Mouse (Mus musculus): ENCODE results near the gene Mn1. TPM values are rescaled to one million over a fixed set of nuclear protein-coding genes. Genes with fewer than 3 reads are reported as not detected.

Gene Mn1
- polyA plus RNA-seq (2015; fragmentation: Nextera tagmentation; extraction: Ambion mirVana) = 2.8 and 3.1 TPM in 2 replicates

DNA sequence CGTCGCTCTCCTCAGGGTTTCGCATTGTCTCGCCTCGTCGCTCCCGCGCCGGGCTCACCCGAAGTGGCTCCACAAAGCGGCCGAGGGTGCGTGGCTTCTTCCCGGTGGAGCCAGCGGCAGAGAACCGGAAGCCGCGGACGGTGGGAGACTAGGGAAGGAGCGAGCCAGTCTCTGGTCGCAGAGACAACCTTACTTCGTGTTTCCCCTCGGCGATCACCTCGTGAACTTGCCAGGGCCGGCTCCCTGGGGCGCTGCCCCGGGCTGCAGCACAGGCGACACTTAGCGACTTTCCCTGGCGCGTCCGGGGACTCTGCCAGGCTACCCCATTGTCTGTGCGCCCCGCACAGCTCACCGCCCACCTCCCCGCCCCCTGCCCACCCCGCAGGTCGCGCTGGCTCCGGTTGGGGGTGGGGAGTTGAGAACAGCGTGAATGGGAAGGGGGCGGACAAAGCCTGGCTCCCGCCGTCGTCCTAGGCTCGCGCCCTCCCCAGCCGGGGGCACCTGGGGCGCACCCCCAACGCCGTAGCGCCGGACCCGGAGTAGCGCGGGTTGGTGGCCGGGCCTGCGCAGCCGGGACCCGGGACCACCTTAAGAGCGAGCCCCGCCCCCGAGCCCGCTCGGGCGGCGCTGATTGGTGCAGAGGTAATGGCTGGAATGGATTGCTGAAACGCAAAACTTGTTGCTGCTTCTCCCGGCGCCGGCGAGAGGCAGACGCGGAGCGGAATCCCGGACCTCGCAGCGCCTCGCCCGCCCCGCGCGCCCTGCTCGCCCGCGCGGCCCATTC is at the start of gene Mn1:
Gene Mn1, plus strand, starts transcription at position 772 of the 784 bp plus-strand sequence.
- H3K36me3 ChIP-seq (ENCODE audit: control insufficient read depth, insufficient read depth) = no peaks in the 10 kb centered on the region
- peak within 1 kb of the TSS; percentile 62 for H3K9ac ChIP-seq (ENCODE audit: low read depth, low read length)
- peak; percentile 70 for ATAC-seq
- H3K27me3 ChIP-seq (replicated peaks; ENCODE audit: control insufficient read depth, insufficient read depth, low read length) = peaks cover 62% of the 10 kb centered on the region
- no peaks in the 10 kb centered on the region for H3K4me1 ChIP-seq (replicated peaks; ENCODE audit: control insufficient read depth, insufficient read depth, low read length)
- peak within 1 kb of the TSS; percentile 59 for H3K4me3 ChIP-seq (ENCODE audit: low read depth, low read length)
- no peaks in the 10 kb centered on the region for H3K9me3 ChIP-seq (ENCODE audit: control insufficient read depth)
- peak within 1 kb of the TSS; percentile 93 for H3K4me2 ChIP-seq (replicated peaks; ENCODE audit: low read depth)
- WGBS = under 1% methylated on average over 86 of the region's 88 CpGs
- peak; percentile 36 for TF ChIP-seq CTCF (IDR thresholded peaks at IDR 0.05; ENCODE audit: low read depth)
- H3K27ac ChIP-seq (ENCODE audit: low read depth, low read length) = 0 out of 2 replicates have a peak within 1 kb of the TSS, but pooled peaks have one; percentile 28

DNA sequence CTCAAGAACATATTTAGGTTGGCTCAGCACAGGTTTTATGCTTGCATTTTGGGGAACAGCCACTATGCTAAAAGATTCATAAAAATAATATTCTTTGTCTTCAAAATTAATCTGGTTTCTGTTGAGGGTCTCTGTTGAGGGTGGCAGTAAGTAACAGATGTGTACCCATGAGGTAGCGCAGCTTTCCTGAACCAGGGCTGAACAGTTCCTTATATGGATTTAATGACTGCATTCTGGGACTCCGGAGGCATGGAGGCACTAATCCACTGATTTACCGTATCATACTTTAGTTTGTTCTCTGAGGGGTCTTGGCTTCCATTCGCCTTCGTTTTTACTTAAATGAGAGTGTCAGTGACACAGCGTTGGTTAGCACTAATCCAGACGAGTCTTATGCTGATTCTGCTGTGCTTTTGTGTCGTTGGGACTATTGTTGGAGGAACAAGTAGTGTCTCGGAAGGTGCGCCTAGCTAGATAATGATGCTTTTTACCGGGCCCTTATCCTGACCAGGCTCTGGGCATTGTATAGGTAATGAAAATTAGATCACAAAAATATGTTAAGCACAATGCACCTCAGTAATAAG is 49.1 kb upstream of the Mn1 start:
- Histone ChIP-seq H3K9me3 (ENCODE audit: control insufficient read depth) (no peaks in the 10 kb centered on the region), H3K27ac (ENCODE audit: low read depth, low read length) (no peak overlapping the region), H3K4me1 (replicated peaks; ENCODE audit: control insufficient read depth, insufficient read depth, low read length) (peaks cover 4% of the 10 kb centered on the region; the same call in 1 of the 2 replicates), H3K9ac (ENCODE audit: low read depth, low read length) (no peak overlapping the region), H3K4me2 (replicated peaks; ENCODE audit: low read depth) (no peak overlapping the region), H3K4me3 (ENCODE audit: low read depth, low read length) (no peak overlapping the region), H3K27me3 (replicated peaks; ENCODE audit: control insufficient read depth, insufficient read depth, low read length) (no peaks in the 10 kb centered on the region), H3K36me3 (ENCODE audit: control insufficient read depth, insufficient read depth) (peaks cover 43% of the 10 kb centered on the region)
- 90% methylated on average over 11 of the region's 11 CpGs for WGBS
- no peak for TF ChIP-seq CTCF (IDR thresholded peaks at IDR 0.05; ENCODE audit: low read depth)
- ATAC-seq = no peak

DNA sequence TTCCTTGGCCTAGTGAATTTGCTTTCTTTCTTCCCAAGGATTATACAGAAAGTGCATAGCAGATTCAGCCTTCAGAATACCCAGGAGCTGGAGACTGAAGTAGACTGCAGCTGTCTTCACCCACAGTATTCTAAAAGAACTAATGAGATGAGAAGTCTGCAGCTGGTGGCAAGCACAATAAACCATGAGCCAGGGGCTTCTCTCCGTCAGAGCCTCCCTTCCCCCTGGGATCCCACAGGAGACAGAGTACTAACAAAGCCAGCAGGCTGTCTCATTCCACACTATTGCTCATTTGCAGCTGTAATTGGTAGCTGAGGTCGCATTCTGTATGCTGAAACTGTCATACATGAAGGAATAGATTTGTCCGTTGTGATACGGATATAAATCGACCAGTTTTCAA is 48.6 kb upstream of the Mn1 start:
- Histone ChIP-seq H3K27me3 (replicated peaks; ENCODE audit: control insufficient read depth, insufficient read depth, low read length) (no peaks in the 10 kb centered on the region), H3K36me3 (ENCODE audit: control insufficient read depth, insufficient read depth) (peaks cover 48% of the 10 kb centered on the region), H3K9ac (ENCODE audit: low read depth, low read length) (no peak overlapping the region), H3K27ac (ENCODE audit: low read depth, low read length) (no peak overlapping the region), H3K4me3 (ENCODE audit: low read depth, low read length) (no peak overlapping the region), H3K4me2 (replicated peaks; ENCODE audit: low read depth) (no peak overlapping the region), H3K4me1 (replicated peaks; ENCODE audit: control insufficient read depth, insufficient read depth, low read length) (peaks cover 4% of the 10 kb centered on the region; the same call in 1 of the 2 replicates), H3K9me3 (ENCODE audit: control insufficient read depth) (no peaks in the 10 kb centered on the region)
- WGBS = 91% methylated on average over 5 of the region's 5 CpGs
- no peak for ATAC-seq
- TF ChIP-seq CTCF (IDR thresholded peaks at IDR 0.05; ENCODE audit: low read depth) = no peak

DNA sequence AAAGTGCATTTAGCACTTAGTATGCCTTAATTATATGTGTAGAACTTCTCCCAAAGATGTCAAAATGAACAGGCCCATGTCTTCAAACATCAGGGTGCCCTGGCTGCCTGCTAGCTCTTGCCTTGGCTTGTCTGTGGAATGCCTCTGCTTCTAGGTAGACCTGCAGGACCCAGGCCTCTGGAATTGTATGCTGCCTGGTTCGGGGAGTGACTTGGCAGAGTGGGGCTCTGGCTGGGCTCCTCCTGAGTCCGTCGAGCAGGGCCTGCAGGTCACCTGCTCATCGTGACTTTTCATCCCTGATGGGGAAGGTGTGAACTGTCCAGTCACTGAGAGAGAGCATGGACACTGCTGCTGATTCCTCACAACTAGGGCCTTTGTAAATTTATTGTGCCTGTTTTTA is 41.5 kb upstream of the Mn1 start:
- WGBS = 87% methylated on average over 4 of the region's 4 CpGs
- Histone ChIP-seq H3K4me1 (replicated peaks; ENCODE audit: control insufficient read depth, insufficient read depth, low read length) (no peaks in the 10 kb centered on the region), H3K27me3 (replicated peaks; ENCODE audit: control insufficient read depth, insufficient read depth, low read length) (no peaks in the 10 kb centered on the region), H3K36me3 (ENCODE audit: control insufficient read depth, insufficient read depth) (peaks cover 86% of the 10 kb centered on the region), H3K4me2 (replicated peaks; ENCODE audit: low read depth) (no peak overlapping the region), H3K9ac (ENCODE audit: low read depth, low read length) (no peak overlapping the region), H3K9me3 (ENCODE audit: control insufficient read depth) (no peaks in the 10 kb centered on the region), H3K4me3 (ENCODE audit: low read depth, low read length) (no peak overlapping the region), H3K27ac (ENCODE audit: low read depth, low read length) (no peak overlapping the region)
- no peak for TF ChIP-seq CTCF (IDR thresholded peaks at IDR 0.05; ENCODE audit: low read depth)
- ATAC-seq = no peak

DNA sequence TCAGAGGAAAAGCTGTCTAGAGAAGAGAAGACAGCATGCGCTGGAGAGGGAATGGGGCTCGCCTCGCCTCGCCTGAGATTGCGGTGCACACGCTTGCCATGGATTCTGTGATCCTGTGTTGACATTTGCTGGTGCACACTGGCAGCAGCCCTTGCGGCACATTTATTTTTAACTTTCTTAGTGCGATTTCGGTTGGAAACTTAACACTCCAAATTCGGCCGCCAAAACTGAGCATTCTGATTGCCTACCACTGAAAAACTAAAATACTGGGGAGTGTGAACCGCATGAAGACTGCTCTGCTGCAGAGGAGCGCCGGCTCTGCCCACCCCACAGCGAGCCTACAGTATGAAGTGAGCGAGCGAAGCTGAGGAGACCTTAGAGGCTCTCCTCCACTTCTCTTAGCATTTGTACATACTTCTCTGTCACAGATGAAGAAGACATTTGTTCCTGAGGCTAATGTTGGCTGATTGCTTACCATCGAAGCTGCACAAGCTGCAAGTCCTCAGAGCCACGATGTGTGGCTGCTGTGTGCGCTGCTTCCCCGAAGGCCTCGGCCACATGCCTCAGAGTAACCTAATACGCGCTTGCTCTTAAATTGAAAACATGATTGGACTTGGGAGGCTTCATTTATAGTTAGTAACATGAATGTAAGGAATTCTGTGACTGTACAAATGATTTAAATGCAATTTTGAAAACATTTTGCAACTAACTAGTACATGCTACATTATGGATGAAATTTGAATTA is 40.7 kb upstream of the Mn1 start:
- Histone ChIP-seq H3K4me3 (ENCODE audit: low read depth, low read length) (no peak overlapping the region), H3K4me2 (replicated peaks; ENCODE audit: low read depth) (no peak overlapping the region), H3K27ac (ENCODE audit: low read depth, low read length) (no peak overlapping the region), H3K27me3 (replicated peaks; ENCODE audit: control insufficient read depth, insufficient read depth, low read length) (no peaks in the 10 kb centered on the region), H3K4me1 (replicated peaks; ENCODE audit: control insufficient read depth, insufficient read depth, low read length) (no peaks in the 10 kb centered on the region), H3K9ac (ENCODE audit: low read depth, low read length) (no peak overlapping the region), H3K9me3 (ENCODE audit: control insufficient read depth) (no peaks in the 10 kb centered on the region), H3K36me3 (ENCODE audit: control insufficient read depth, insufficient read depth) (peaks cover 83% of the 10 kb centered on the region)
- WGBS = 90% methylated on average over 24 of the region's 24 CpGs
- TF ChIP-seq CTCF (IDR thresholded peaks at IDR 0.05; ENCODE audit: low read depth) = no peak
- no peak for ATAC-seq

Measured in intestine, postnatal 0 days (tissue).